Mouse (Mus musculus): ENCODE results near the gene Ttll1.

Gene Ttll1

GRCm38 (mm10) chr15:83455034-83455433 is 55.7 kb downstream of the Ttll1 start:
- DNase-seq (ENCODE audit: low read depth, low spot score), result no peak

- no peak for DNase-seq (ENCODE audit: low read depth, low spot score)
Observed at GRCm38 (mm10) chr15:83454419-83454818, 56.3 kb downstream of the Ttll1 start.

- no peak for DNase-seq (ENCODE audit: low read depth, low spot score)
Observed at GRCm38 (mm10) chr15:83453879-83454278, 56.8 kb downstream of the Ttll1 start.

GRCm38 (mm10) chr15:83452219-83452760 is 58.4 kb downstream of the Ttll1 start:
- no peak for DNase-seq (ENCODE audit: low read depth, low spot score)

- no peak for DNase-seq (ENCODE audit: low read depth, low spot score)
Observed at GRCm38 (mm10) chr15:83451621-83452210, 59.0 kb downstream of the Ttll1 start.

- no peak for DNase-seq (ENCODE audit: low read depth, low spot score)
Observed at GRCm38 (mm10) chr15:83450007-83450406, 60.7 kb downstream of the Ttll1 start.

GRCm38 (mm10) chr15:83448646-83449045 is 62.0 kb downstream of the Ttll1 start:
- no peak for DNase-seq (ENCODE audit: low read depth, low spot score)

GRCm38 (mm10) chr15:83447791-83448544 is 62.7 kb downstream of the Ttll1 start:
- no peak for DNase-seq (ENCODE audit: low read depth, low spot score)

GRCm38 (mm10) chr15:83445908-83446307 is 64.8 kb downstream of the Ttll1 start:
- no peak for DNase-seq (ENCODE audit: low read depth, low spot score)

GRCm38 (mm10) chr15:83445383-83445782 is 65.3 kb downstream of the Ttll1 start:
- DNase-seq (ENCODE audit: low read depth, low spot score), result no peak

GRCm38 (mm10) chr15:83444425-83444824 is 66.3 kb downstream of the Ttll1 start:
- DNase-seq (ENCODE audit: low read depth, low spot score), result no peak

- DNase-seq (ENCODE audit: low read depth, low spot score), result no peak
Observed at GRCm38 (mm10) chr15:83442495-83443037, 68.1 kb downstream of the Ttll1 start.

- no peak for DNase-seq (ENCODE audit: low read depth, low spot score)
Observed at GRCm38 (mm10) chr15:83440726-83441125, 70.0 kb downstream of the Ttll1 start.

GRCm38 (mm10) chr15:83436541-83436940 is 74.2 kb downstream of the Ttll1 start:
- DNase-seq (ENCODE audit: low read depth, low spot score), result no peak

GRCm38 (mm10) chr15:83435324-83436090 is 75.2 kb downstream of the Ttll1 start:
- no peak for DNase-seq (ENCODE audit: low read depth, low spot score)

- DNase-seq (ENCODE audit: low read depth, low spot score), result no peak
Observed at GRCm38 (mm10) chr15:83434692-83435091, 76.0 kb downstream of the Ttll1 start.
